Mouse (Mus musculus) kidney, postnatal 14 days (tissue): ENCODE measurements at regions not wholly inside any gene's neighbourhood (a gene's known extent, or its start where the extent isn't known, plus 50 kb on each side); places are given as distances from the start of the nearest gene placed in this dataset.

Source experiments
- DNase-seq: peaks from one replicate; pipeline ENCODE4 v3.0.0; 2022; ENCODE audit warnings: mixed read lengths

DNA sequence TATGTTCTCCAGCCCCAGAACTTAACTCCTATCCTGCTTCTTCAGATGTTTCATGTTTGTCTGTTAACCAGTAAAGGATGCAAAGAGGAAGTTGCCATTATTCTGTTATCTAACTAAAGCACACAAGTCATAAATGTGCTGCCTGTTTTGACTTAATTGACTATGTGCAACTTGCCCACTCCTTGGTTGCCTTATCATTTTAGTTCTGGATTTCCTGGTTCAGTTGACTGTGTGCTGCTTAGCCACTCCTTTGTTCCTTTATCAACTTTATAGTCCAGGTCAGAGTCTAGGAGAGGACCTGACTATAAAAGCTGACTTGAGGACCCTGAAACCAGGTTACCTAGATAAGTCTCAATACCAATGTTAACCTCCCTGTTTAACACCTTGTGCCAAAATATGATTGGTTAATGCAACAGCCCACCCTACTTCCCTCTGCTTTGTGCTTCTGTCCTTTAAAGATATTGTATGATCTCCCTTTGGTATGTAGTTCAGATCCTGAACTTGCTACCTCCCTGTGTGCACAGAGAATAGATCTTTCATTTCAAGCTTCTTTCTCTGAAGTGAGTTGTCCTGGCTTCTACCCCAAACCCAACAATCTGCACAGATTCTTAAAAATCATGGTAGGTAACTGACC lies 721.2 kb upstream of the Lcorl start:
- DNase-seq: no peak

DNA sequence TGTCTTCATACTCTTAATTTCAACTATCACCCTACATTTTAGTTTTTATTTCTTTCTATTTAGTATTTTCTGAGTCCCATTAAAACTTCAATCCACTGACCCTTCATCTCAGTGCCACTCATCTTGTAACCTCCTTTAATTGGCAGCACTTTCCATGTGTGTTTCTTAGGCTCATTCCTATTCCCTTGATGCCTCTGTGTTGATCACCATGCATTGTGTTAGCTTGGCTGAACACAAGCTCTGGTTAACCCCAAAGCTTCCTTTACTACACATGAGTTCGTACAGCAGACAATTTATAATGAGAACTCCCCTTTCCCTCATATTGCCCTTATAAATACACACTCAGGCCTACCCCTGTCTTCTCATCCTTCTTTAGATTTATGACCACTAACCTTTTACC lies 716.5 kb upstream of the Lcorl start:
- DNase-seq: no peak

GRCm38 (mm10) chr5:46573280-46573670 lies 715.9 kb upstream of the Lcorl start:
- peak; percentile 2 for DNase-seq

GRCm38 (mm10) chr5:46556691-46557265 lies 699.4 kb upstream of the Lcorl start:
- no peak for DNase-seq

GRCm38 (mm10) chr5:46541333-46542324 lies 684.2 kb upstream of the Lcorl start:
- no peak for DNase-seq
